Mouse (Mus musculus) spleen, postnatal 4 days (tissue): ENCODE results near the gene Tlx3.
A peak's percentile ranks its signal among the peaks of the same experiment; 100 is the strongest.

Source experiments
- DNase-seq, 2 experiments: peaks; one replicate each; pipeline ENCODE4 v3.0.0; 2022; ENCODE audit warnings: low spot score in 2 of 2

Gene Tlx3

GRCm38 (mm10) chr11:33197673-33198072 lies 5.7 kb downstream of the Tlx3 start:
- no peak for DNase-seq

GRCm38 (mm10) chr11:33197133-33197514 lies 6.3 kb downstream of the Tlx3 start:
- no peak for DNase-seq

- no peak for DNase-seq
Observed at GRCm38 (mm10) chr11:33196447-33197132, 6.8 kb downstream of the Tlx3 start.

GRCm38 (mm10) chr11:33195531-33196446 lies 7.6 kb downstream of the Tlx3 start:
- DNase-seq = no peak

GRCm38 (mm10) chr11:33195061-33195460 lies 8.3 kb downstream of the Tlx3 start:
- DNase-seq = no peak

GRCm38 (mm10) chr11:33193695-33194094 lies 9.7 kb downstream of the Tlx3 start:
- DNase-seq = no peak

- DNase-seq = no peak
Observed at GRCm38 (mm10) chr11:33181804-33182203, 21.6 kb downstream of the Tlx3 start.

- no peak for DNase-seq
Observed at GRCm38 (mm10) chr11:33180701-33181116, 22.7 kb downstream of the Tlx3 start.

- no peak for DNase-seq
Observed at GRCm38 (mm10) chr11:33179802-33180201, 23.6 kb downstream of the Tlx3 start.

- no peak for DNase-seq
Observed at GRCm38 (mm10) chr11:33176525-33177245, 26.7 kb downstream of the Tlx3 start.

- DNase-seq = no peak
Observed at GRCm38 (mm10) chr11:33175768-33176167, 27.6 kb downstream of the Tlx3 start.

GRCm38 (mm10) chr11:33170489-33170888 lies 32.9 kb downstream of the Tlx3 start:
- peak; percentile 46 to 80 for DNase-seq

GRCm38 (mm10) chr11:33162998-33163506 lies 40.3 kb downstream of the Tlx3 start, which contains the start of gene Npm1:
TSS of gene Npm1 (minus strand) at chr11:33163206.
- DNase-seq = peak; percentile 99

- peak; percentile 56 to 78 for DNase-seq
Observed at GRCm38 (mm10) chr11:33162211-33162997, 41.0 kb downstream of the Tlx3 start.

GRCm38 (mm10) chr11:33159741-33160140 lies 43.6 kb downstream of the Tlx3 start:
- no peak for DNase-seq

- no peak for DNase-seq
Observed at GRCm38 (mm10) chr11:33157453-33158196, 45.8 kb downstream of the Tlx3 start.

GRCm38 (mm10) chr11:33156436-33157015 lies 46.9 kb downstream of the Tlx3 start:
- DNase-seq = no peak

- DNase-seq = no peak
Observed at GRCm38 (mm10) chr11:33154459-33154858, 48.9 kb downstream of the Tlx3 start.

- no peak for DNase-seq
Observed at GRCm38 (mm10) chr11:33152997-33153396, 50.4 kb downstream of the Tlx3 start.

GRCm38 (mm10) chr11:33151780-33152145 lies 51.6 kb downstream of the Tlx3 start:
- DNase-seq = no peak
